Mouse (Mus musculus): ENCODE measurements around the gene Gm42420.

GRCm38 (mm10) chr6:39554888-39555647, 30.5 kb upstream of the Gm42420 start:
- TF ChIP-seq CTCF (IDR thresholded peaks at IDR 0.05; ENCODE audit: low read depth, low read length): no peak
- TF ChIP-seq POLR2A (IDR thresholded peaks at IDR 0.05; ENCODE audit: borderline replicate concordance, low read depth, low read length): no peak
